Mouse (Mus musculus): ENCODE measurements at regions not wholly inside any gene's neighbourhood (a gene's known extent, or its start where the extent isn't known, plus 50 kb on each side); places are given as distances from the start of the nearest gene placed in this dataset.

GRCm38 (mm10) chr1:184630695-184631475 is 101.5 kb downstream of the Hlx start:
- Histone ChIP-seq H3K79me2 (ENCODE audit: control insufficient read depth, insufficient read depth) (no peaks in the 10 kb centered on the region), H3K27me3 (ENCODE audit: control insufficient read depth, insufficient read depth, insufficient read length) (no peaks in the 10 kb centered on the region), H3ac (ENCODE audit: control insufficient read depth, insufficient read length) (no peak overlapping the region), H3K36me3 (ENCODE audit: control insufficient read depth, insufficient read depth) (no peaks in the 10 kb centered on the region), H3K4me3 (no peak overlapping the region), H3K4me2 (ENCODE audit: low read depth) (no peak overlapping the region)
- TF ChIP-seq SRF (IDR thresholded peaks at IDR 0.05; ENCODE audit: control insufficient read depth, insufficient read length, low read depth) (no peak), E2F4 (IDR thresholded peaks at IDR 0.05; ENCODE audit: insufficient read depth) (no peak), POLR2AphosphoS2 (IDR thresholded peaks at IDR 0.05; ENCODE audit: insufficient read length, low read depth) (no peak), MYOG (IDR thresholded peaks at IDR 0.05; ENCODE audit: control insufficient read depth in 1 of 3, insufficient read depth in 1 of 3, insufficient read length in 2 of 3, low read depth in 2 of 3) (no peak), POLR2A (IDR thresholded peaks at IDR 0.05; ENCODE audit: insufficient read length, low read depth) (no peak), REST (IDR thresholded peaks at IDR 0.05; ENCODE audit: insufficient read depth, insufficient read length) (no peak), CEBPB (IDR thresholded peaks at IDR 0.05; ENCODE audit: insufficient read depth, poor library complexity, severe bottlenecking) (no peak), USF1 (IDR thresholded peaks at IDR 0.05; ENCODE audit: low read depth) (no peak), TCF12 (IDR thresholded peaks at IDR 0.05; ENCODE audit: insufficient read depth, poor library complexity, severe bottlenecking) (no peak), MYOD1 (IDR thresholded peaks at IDR 0.05; ENCODE audit: control insufficient read depth in 1 of 3, insufficient read length in 2 of 3, low read depth in 2 of 3) (no peak), MAX (IDR thresholded peaks at IDR 0.05; ENCODE audit: low read depth) (no peak), TCF3 (IDR thresholded peaks at IDR 0.05; ENCODE audit: insufficient read length, low read depth) (no peak)

GRCm38 (mm10) chr1:184629194-184629593 is 103.2 kb downstream of the Hlx start:
- no peak overlapping the region for H3ac ChIP-seq (ENCODE audit: control insufficient read depth, insufficient read length)
- H3K79me2 ChIP-seq (ENCODE audit: control insufficient read depth, insufficient read depth): no peaks in the 10 kb centered on the region
- no peaks in the 10 kb centered on the region for H3K36me3 ChIP-seq (ENCODE audit: control insufficient read depth, insufficient read depth)
- TF ChIP-seq SRF (IDR thresholded peaks at IDR 0.05; ENCODE audit: control insufficient read depth, insufficient read length, low read depth): no peak
- TF ChIP-seq REST (IDR thresholded peaks at IDR 0.05; ENCODE audit: insufficient read depth, insufficient read length): no peak
- no peak for TF ChIP-seq MYOG (IDR thresholded peaks at IDR 0.05; ENCODE audit: control insufficient read depth in 1 of 3, insufficient read depth in 1 of 3, insufficient read length in 2 of 3, low read depth in 2 of 3)
- TF ChIP-seq POLR2A (IDR thresholded peaks at IDR 0.05; ENCODE audit: insufficient read length, low read depth): no peak
- TF ChIP-seq E2F4 (IDR thresholded peaks at IDR 0.05; ENCODE audit: insufficient read depth): no peak
- TF ChIP-seq MAX (IDR thresholded peaks at IDR 0.05; ENCODE audit: low read depth): no peak
- no peak for TF ChIP-seq MYOD1 (IDR thresholded peaks at IDR 0.05; ENCODE audit: control insufficient read depth in 1 of 3, insufficient read length in 2 of 3, low read depth in 2 of 3)
- TF ChIP-seq CEBPB (IDR thresholded peaks at IDR 0.05; ENCODE audit: insufficient read depth, poor library complexity, severe bottlenecking): no peak
- TF ChIP-seq USF1 (IDR thresholded peaks at IDR 0.05; ENCODE audit: low read depth): no peak
- no peak for TF ChIP-seq TCF12 (IDR thresholded peaks at IDR 0.05; ENCODE audit: insufficient read depth, poor library complexity, severe bottlenecking)
- no peak for TF ChIP-seq TCF3 (IDR thresholded peaks at IDR 0.05; ENCODE audit: insufficient read length, low read depth)
- no peak for TF ChIP-seq POLR2AphosphoS2 (IDR thresholded peaks at IDR 0.05; ENCODE audit: insufficient read length, low read depth)
- peak overlapping the region; percentile 37 for H3K4me2 ChIP-seq (ENCODE audit: low read depth)
- H3K4me3 ChIP-seq: no peak overlapping the region
- no peaks in the 10 kb centered on the region for H3K27me3 ChIP-seq (ENCODE audit: control insufficient read depth, insufficient read depth, insufficient read length)

GRCm38 (mm10) chr1:184628566-184629168 is 103.8 kb downstream of the Hlx start:
- H3K27me3 ChIP-seq (ENCODE audit: control insufficient read depth, insufficient read depth, insufficient read length): no peaks in the 10 kb centered on the region
- H3ac ChIP-seq (ENCODE audit: control insufficient read depth, insufficient read length): no peak overlapping the region
- TF ChIP-seq TCF12 (IDR thresholded peaks at IDR 0.05; ENCODE audit: insufficient read depth, poor library complexity, severe bottlenecking) (no peak), TCF3 (IDR thresholded peaks at IDR 0.05; ENCODE audit: insufficient read length, low read depth) (no peak)
- no peaks in the 10 kb centered on the region for H3K79me2 ChIP-seq (ENCODE audit: control insufficient read depth, insufficient read depth)
- H3K4me2 ChIP-seq (ENCODE audit: low read depth): no peak overlapping the region
- no peaks in the 10 kb centered on the region for H3K36me3 ChIP-seq (ENCODE audit: control insufficient read depth, insufficient read depth)
- no peak overlapping the region for H3K4me3 ChIP-seq

- no peaks in the 10 kb centered on the region for H3K27me3 ChIP-seq (ENCODE audit: control insufficient read depth, insufficient read depth, insufficient read length)
- H3K79me2 ChIP-seq (ENCODE audit: control insufficient read depth, insufficient read depth): no peaks in the 10 kb centered on the region
- H3K36me3 ChIP-seq (ENCODE audit: control insufficient read depth, insufficient read depth): no peaks in the 10 kb centered on the region
- H3K4me3 ChIP-seq: no peak overlapping the region
- TF ChIP-seq MYOD1 (IDR thresholded peaks at IDR 0.05; ENCODE audit: control insufficient read depth in 1 of 3, insufficient read length in 2 of 3, low read depth in 2 of 3) (no peak), POLR2A (IDR thresholded peaks at IDR 0.05; ENCODE audit: insufficient read length, low read depth) (no peak), MYOG (IDR thresholded peaks at IDR 0.05; ENCODE audit: control insufficient read depth in 1 of 3, insufficient read depth in 1 of 3, insufficient read length in 2 of 3, low read depth in 2 of 3) (no peak), TCF3 (IDR thresholded peaks at IDR 0.05; ENCODE audit: insufficient read length, low read depth) (no peak), USF1 (IDR thresholded peaks at IDR 0.05; ENCODE audit: low read depth) (no peak), MAX (IDR thresholded peaks at IDR 0.05; ENCODE audit: low read depth) (no peak), REST (IDR thresholded peaks at IDR 0.05; ENCODE audit: insufficient read depth, insufficient read length) (no peak), CEBPB (IDR thresholded peaks at IDR 0.05; ENCODE audit: insufficient read depth, poor library complexity, severe bottlenecking) (no peak)
- no peak overlapping the region for H3ac ChIP-seq (ENCODE audit: control insufficient read depth, insufficient read length)
- no peak overlapping the region for H3K4me2 ChIP-seq (ENCODE audit: low read depth)
Observed at GRCm38 (mm10) chr1:184622462-184622861, 110.0 kb downstream of the Hlx start.
